Mouse (Mus musculus) neutrophil, adult 59 days (primary cell): Measurements from ENCODE around the gene Trabd2b. TPM values are rescaled to one million over a fixed set of nuclear protein-coding genes. Genes with fewer than 3 reads are reported as not detected.

Experiments
- total RNA-seq, 2 experiments: library from RNA; stranded (reverse); gene quantifications; 1 replicate in 1 of 2; 2 replicates in 1 of 2; pipeline ENCODE4 v1.2.4; 2023

Trabd2b gene
- not detected for total RNA-seq

DNA sequence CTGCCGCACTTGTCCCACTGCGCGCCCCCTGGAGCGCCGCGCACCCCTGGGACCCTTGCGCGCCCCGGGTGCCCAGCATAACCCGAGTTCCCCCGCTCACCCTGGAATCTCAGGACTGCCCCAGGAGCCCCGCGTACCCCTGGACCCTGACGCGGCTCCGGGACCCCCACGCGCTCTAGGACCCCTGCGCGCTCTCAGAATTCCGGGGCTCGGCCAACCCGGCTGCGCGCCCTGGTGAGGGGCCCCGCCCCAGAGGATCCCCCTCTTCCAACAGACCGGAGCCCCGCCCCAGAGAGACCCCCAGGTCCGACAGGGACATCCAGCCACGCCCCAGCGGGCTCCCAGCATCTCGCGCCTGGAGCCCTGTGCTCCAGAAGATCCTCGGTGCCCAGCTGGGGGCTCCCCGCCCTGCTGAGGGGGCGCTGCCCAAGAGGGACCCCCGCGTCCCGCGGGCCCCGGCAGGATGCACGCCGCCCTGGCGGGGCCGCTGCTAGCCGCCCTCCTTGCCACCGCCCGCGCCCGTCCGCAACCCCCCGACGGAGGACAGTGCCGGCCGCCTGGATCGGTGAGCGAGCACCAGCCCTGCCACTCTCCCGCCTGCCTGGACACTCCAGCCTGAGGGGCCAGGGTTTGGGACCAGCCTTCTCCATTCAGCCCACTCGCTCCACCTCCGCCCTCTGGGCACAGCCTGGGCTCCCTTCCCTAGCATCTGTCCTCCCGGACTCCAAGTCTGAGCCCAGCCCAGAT lies at the start of gene Trabd2b:
Gene Trabd2b (plus strand): TSS at position 370 of the 747 bp plus-strand sequence.

Other genes with a start within 250 kb of the Trabd2b start
- gene Skint11, start 243.3 kb upstream of the Trabd2b start, total RNA-seq: not detected